Mouse (Mus musculus) embryonic facial prominence, embryonic 13.5 days (tissue): ENCODE measurements around the gene Get4. TPM values are rescaled to one million over a fixed set of nuclear protein-coding genes. Genes with fewer than 3 reads are reported as not detected.

Experiments used
- ATAC-seq: fragments of 200-750 bp; cut with Nextera tagmentation; 2 replicates; pipeline ENCODE4 v1.8.0; 2017; ENCODE audit warnings: low read depth; ENCODE audit not compliant: insufficient number of reproducible peaks, insufficient read depth, low FRiP score, low TSS enrichment
- H3K27ac ChIP-seq: fragments of 300-500 bp; sonication (generic); 2 replicates; pipeline ENCODE4 v1.5.1; 2015; ENCODE audit warnings: moderate library complexity, mild to moderate bottlenecking, inconsistent platforms
- H3K27me3 ChIP-seq: fragments of 300-500 bp; sonication (generic); 2 replicates; pipeline ENCODE4 v1.6.1; 2015; ENCODE audit warnings: mild to moderate bottlenecking, inconsistent platforms
- H3K36me3 ChIP-seq: fragments of 300-500 bp; sonication (generic); 2 replicates; pipeline ENCODE4 v1.6.1; 2015; ENCODE audit warnings: mild to moderate bottlenecking, inconsistent platforms
- H3K4me1 ChIP-seq: fragments of 300-500 bp; sonication (generic); 2 replicates; pipeline ENCODE4 v1.6.1; 2015; ENCODE audit warnings: inconsistent platforms
- H3K4me2 ChIP-seq: fragments of 300-500 bp; sonication (generic); 2 replicates; pipeline ENCODE4 v1.6.1; 2015; ENCODE audit warnings: moderate library complexity, mild to moderate bottlenecking, inconsistent platforms
- H3K4me3 ChIP-seq: fragments of 300-500 bp; sonication (generic); 2 replicates; pipeline ENCODE4 v1.5.1; 2015; ENCODE audit warnings: mild to moderate bottlenecking, inconsistent platforms
- H3K9ac ChIP-seq: fragments of 300-500 bp; sonication (generic); 2 replicates; pipeline ENCODE4 v1.6.1; 2015; ENCODE audit warnings: mild to moderate bottlenecking, inconsistent platforms
- H3K9me3 ChIP-seq: fragments of 300-500 bp; sonication (generic); 2 replicates; pipeline ENCODE4 v1.6.1; 2016; ENCODE audit warnings: inconsistent platforms
- WGBS: fragments of 180-500 bp; shearing (Covaris S2); methylation state at CpG from one replicate; pipeline ENCODE4 v1.1.7; 2015; ENCODE audit warnings: mixed read lengths; 5-methylcytosine and 5-hydroxymethylcytosine counted together
- polyA plus RNA-seq: library from polyadenylated mRNA; unstranded; fragments of >200 nt; fragmentation: Nextera tagmentation; extraction: Ambion mirVana; gene quantifications from 2 replicates; pipeline ENCODE4 v1.2.1, GENCODE M21; 2015

Get4 gene
- polyA plus RNA-seq, 1 experiment from 2014 or later: 160 TPM

- WGBS: 90% methylated on average over 3 of the region's 3 CpGs
- Histone ChIP-seq H3K4me2 (no peak overlapping the region), H3K27me3 (no peaks in the 10 kb centered on the region), H3K36me3 (peaks cover 54% of the 10 kb centered on the region), H3K27ac (no peak overlapping the region), H3K9me3 (no peaks in the 10 kb centered on the region), H3K4me1 (no peaks in the 10 kb centered on the region), H3K4me3 (no peak overlapping the region), H3K9ac (no peak overlapping the region)
- no peak for ATAC-seq
These were observed 35.4 kb upstream of the Get4 start for GRCm38 (mm10) chr5:139216774-139217173.

GRCm38 (mm10) chr5:139220006-139220515 lies 32.1 kb upstream of the Get4 start:
- peaks cover 65% of the 10 kb centered on the region for H3K36me3 ChIP-seq
- ATAC-seq: no peak
- H3K4me1 ChIP-seq: no peaks in the 10 kb centered on the region
- WGBS: 88% methylated on average over 4 of the region's 4 CpGs
- H3K27ac ChIP-seq: no peak overlapping the region
- no peaks in the 10 kb centered on the region for H3K9me3 ChIP-seq
- no peak overlapping the region for H3K4me3 ChIP-seq
- no peak overlapping the region for H3K9ac ChIP-seq
- no peak overlapping the region for H3K4me2 ChIP-seq
- no peaks in the 10 kb centered on the region for H3K27me3 ChIP-seq

- peaks cover 65% of the 10 kb centered on the region for H3K36me3 ChIP-seq
- H3K4me1 ChIP-seq: no peaks in the 10 kb centered on the region
- WGBS: 90% methylated on average over 4 of the region's 4 CpGs
- H3K9me3 ChIP-seq: no peaks in the 10 kb centered on the region
- H3K4me3 ChIP-seq: no peak overlapping the region
- no peak for ATAC-seq
- no peak overlapping the region for H3K9ac ChIP-seq
- H3K4me2 ChIP-seq: no peak overlapping the region
- H3K27ac ChIP-seq: no peak overlapping the region
- no peaks in the 10 kb centered on the region for H3K27me3 ChIP-seq
These were observed 31.5 kb upstream of the Get4 start for GRCm38 (mm10) chr5:139220610-139221009.

GRCm38 (mm10) chr5:139223331-139223730 lies 28.8 kb upstream of the Get4 start:
- no peak overlapping the region for H3K4me2 ChIP-seq
- H3K4me1 ChIP-seq: no peaks in the 10 kb centered on the region
- no peak overlapping the region for H3K4me3 ChIP-seq
- no peaks in the 10 kb centered on the region for H3K9me3 ChIP-seq
- peaks cover 74% of the 10 kb centered on the region for H3K36me3 ChIP-seq
- no peak overlapping the region for H3K27ac ChIP-seq
- H3K9ac ChIP-seq: no peak overlapping the region
- no peak for ATAC-seq
- no peaks in the 10 kb centered on the region for H3K27me3 ChIP-seq
- WGBS: 91% methylated on average over 10 of the region's 10 CpGs

- no peak for ATAC-seq
- WGBS: 95% methylated on average over 4 of the region's 4 CpGs
- no peak overlapping the region for H3K9ac ChIP-seq
- H3K4me1 ChIP-seq: no peaks in the 10 kb centered on the region
- H3K4me3 ChIP-seq: no peak overlapping the region
- no peaks in the 10 kb centered on the region for H3K9me3 ChIP-seq
- no peaks in the 10 kb centered on the region for H3K27me3 ChIP-seq
- H3K27ac ChIP-seq: no peak overlapping the region
- H3K36me3 ChIP-seq: peaks cover 88% of the 10 kb centered on the region
- H3K4me2 ChIP-seq: no peak overlapping the region
These were observed 24.9 kb upstream of the Get4 start for GRCm38 (mm10) chr5:139227236-139227635.

GRCm38 (mm10) chr5:139227645-139228044 lies 24.5 kb upstream of the Get4 start:
- Histone ChIP-seq H3K9me3 (no peaks in the 10 kb centered on the region), H3K4me3 (no peak overlapping the region), H3K27me3 (no peaks in the 10 kb centered on the region), H3K4me1 (no peaks in the 10 kb centered on the region), H3K36me3 (peaks cover 92% of the 10 kb centered on the region), H3K4me2 (no peak overlapping the region), H3K9ac (no peak overlapping the region), H3K27ac (no peak overlapping the region)
- WGBS: 88% methylated on average over 2 of the region's 2 CpGs
- ATAC-seq: no peak

- H3K9me3 ChIP-seq: no peaks in the 10 kb centered on the region
- no peak overlapping the region for H3K9ac ChIP-seq
- H3K27ac ChIP-seq: no peak overlapping the region
- H3K4me2 ChIP-seq: no peak overlapping the region
- ATAC-seq: no peak
- WGBS: 96% methylated on average over 3 of the region's 3 CpGs
- H3K36me3 ChIP-seq: peaks cover 95% of the 10 kb centered on the region
- H3K4me1 ChIP-seq: no peaks in the 10 kb centered on the region
- no peaks in the 10 kb centered on the region for H3K27me3 ChIP-seq
- no peak overlapping the region for H3K4me3 ChIP-seq
These were observed 23.8 kb upstream of the Get4 start for GRCm38 (mm10) chr5:139228318-139228717.

GRCm38 (mm10) chr5:139229716-139230115 lies 22.4 kb upstream of the Get4 start:
- WGBS: 94% methylated on average over 3 of the region's 3 CpGs
- Histone ChIP-seq H3K27ac (no peak overlapping the region), H3K9ac (no peak overlapping the region), H3K36me3 (peaks cover 95% of the 10 kb centered on the region), H3K27me3 (no peaks in the 10 kb centered on the region), H3K9me3 (no peaks in the 10 kb centered on the region), H3K4me1 (no peaks in the 10 kb centered on the region), H3K4me2 (no peak overlapping the region), H3K4me3 (no peak overlapping the region)
- ATAC-seq: no peak

- Histone ChIP-seq H3K27me3 (no peaks in the 10 kb centered on the region), H3K4me3 (no peak overlapping the region), H3K9me3 (no peaks in the 10 kb centered on the region), H3K27ac (no peak overlapping the region), H3K4me2 (no peak overlapping the region), H3K36me3 (peaks cover 94% of the 10 kb centered on the region), H3K9ac (no peak overlapping the region), H3K4me1 (no peaks in the 10 kb centered on the region)
- 88% methylated on average over 3 of the region's 3 CpGs for WGBS
- ATAC-seq: no peak
These were observed 20.0 kb upstream of the Get4 start for GRCm38 (mm10) chr5:139232083-139232482.

GRCm38 (mm10) chr5:139234423-139234822 lies 17.7 kb upstream of the Get4 start:
- 96% methylated on average over 4 of the region's 4 CpGs for WGBS
- ATAC-seq: no peak
- Histone ChIP-seq H3K9me3 (no peaks in the 10 kb centered on the region), H3K4me1 (no peaks in the 10 kb centered on the region), H3K9ac (no peak overlapping the region), H3K4me2 (no peak overlapping the region), H3K27ac (no peak overlapping the region), H3K36me3 (peaks cover 94% of the 10 kb centered on the region), H3K27me3 (no peaks in the 10 kb centered on the region), H3K4me3 (no peak overlapping the region)

- Histone ChIP-seq H3K36me3 (peaks cover 96% of the 10 kb centered on the region), H3K27ac (no peak overlapping the region), H3K9me3 (no peaks in the 10 kb centered on the region), H3K27me3 (no peaks in the 10 kb centered on the region), H3K4me2 (no peak overlapping the region), H3K4me3 (no peak overlapping the region), H3K4me1 (no peaks in the 10 kb centered on the region), H3K9ac (no peak overlapping the region)
- ATAC-seq: no peak
- WGBS: 76% methylated on average over 4 of the region's 4 CpGs
These were observed 14.7 kb upstream of the Get4 start for GRCm38 (mm10) chr5:139237436-139237835.

GRCm38 (mm10) chr5:139241022-139241761 lies 10.9 kb upstream of the Get4 start:
- peaks cover 97% of the 10 kb centered on the region for H3K36me3 ChIP-seq
- no peaks in the 10 kb centered on the region for H3K9me3 ChIP-seq
- no peaks in the 10 kb centered on the region for H3K27me3 ChIP-seq
- no peaks in the 10 kb centered on the region for H3K4me1 ChIP-seq
- H3K4me2 ChIP-seq: no peak overlapping the region
- 91% methylated on average over 15 of the region's 15 CpGs for WGBS
- H3K4me3 ChIP-seq: no peak overlapping the region
- no peak overlapping the region for H3K27ac ChIP-seq
- ATAC-seq: no peak
- no peak overlapping the region for H3K9ac ChIP-seq
